Mouse (Mus musculus) telencephalon, adult 2 months (tissue): ENCODE measurements around the gene Gm20883.
"Not testable (repeated sequence)": the region's sequence is repeated elsewhere in the genome, so short reads cannot be mapped to it uniquely, and the experiment has no call there.

Experiments used
- DNase-seq: peaks from one replicate; pipeline ENCODE4 v3.0.0-alpha.2; 2011; ENCODE audit warnings: low read depth, low spot score

Gene Gm20883

DNA sequence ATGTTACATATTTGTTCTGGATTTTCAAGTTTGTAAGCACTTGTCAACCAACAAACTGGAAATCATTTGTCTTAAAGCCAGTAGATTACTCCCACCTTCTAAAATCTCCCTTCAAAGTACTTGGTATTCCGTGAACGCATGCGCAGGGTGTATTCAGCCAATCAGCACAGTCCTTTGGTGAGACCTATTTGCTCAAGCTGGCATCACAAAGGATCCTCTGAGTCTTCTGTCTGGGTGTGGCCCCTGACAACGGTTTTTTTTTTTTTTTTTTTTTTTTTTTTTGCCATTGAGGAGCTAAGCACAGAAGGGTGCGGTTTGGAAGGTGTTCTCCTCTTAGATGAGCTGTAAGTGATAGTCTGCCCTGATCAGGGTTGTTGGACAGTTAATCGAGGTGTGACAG lies at the start of gene Gm20883:
Gene Gm20883, plus strand, starts transcription at position 301 of the 400 bp plus-strand sequence.
- DNase-seq: not testable (repeated sequence)
